Mouse (Mus musculus): ENCODE measurements around the gene Tmc1.

Tmc1 gene

DNA sequence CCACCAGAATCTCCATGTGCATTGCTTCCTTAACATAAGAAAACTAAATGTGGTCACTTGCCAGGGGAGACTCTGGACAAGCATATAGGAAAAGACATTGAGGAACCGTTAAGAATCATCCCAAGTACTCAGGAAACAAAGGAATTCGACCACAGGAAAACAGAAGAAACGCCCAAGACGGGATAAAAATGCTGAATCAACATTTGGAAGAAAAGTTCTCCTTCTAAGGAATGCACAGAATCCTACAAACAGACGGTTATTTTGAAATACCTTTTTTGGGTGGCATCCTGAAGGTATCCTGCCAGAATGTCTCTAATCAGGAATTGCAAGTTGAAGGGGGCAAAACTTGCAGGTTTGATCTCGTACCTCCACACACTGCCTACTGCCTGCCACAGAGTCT lies at the start of gene Tmc1:
Gene Tmc1 (minus strand): TSS at position 329 of the 400 bp plus-strand sequence.
- no peak for DNase-seq (ENCODE audit: low spot score)

DNA sequence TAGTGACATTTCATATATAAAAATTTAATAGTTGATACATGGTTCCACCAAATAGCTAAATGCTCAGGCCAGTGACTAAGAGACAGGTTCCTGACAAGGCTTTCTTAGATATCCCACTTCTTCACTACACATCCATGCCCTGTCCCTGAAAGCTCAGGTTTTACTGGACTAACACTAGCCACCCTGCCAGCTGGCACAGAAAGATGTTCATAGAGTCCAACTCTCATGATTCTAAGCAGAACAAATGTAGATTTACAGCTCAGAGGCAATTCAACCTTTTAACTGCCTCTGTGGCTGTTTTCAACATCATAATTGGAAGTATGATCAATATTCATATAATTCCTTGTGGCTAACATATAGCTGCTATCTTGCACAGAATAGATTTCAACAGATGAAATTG lies 47.5 kb upstream of the Tmc1 start:
- no peak for DNase-seq (ENCODE audit: low spot score)

DNA sequence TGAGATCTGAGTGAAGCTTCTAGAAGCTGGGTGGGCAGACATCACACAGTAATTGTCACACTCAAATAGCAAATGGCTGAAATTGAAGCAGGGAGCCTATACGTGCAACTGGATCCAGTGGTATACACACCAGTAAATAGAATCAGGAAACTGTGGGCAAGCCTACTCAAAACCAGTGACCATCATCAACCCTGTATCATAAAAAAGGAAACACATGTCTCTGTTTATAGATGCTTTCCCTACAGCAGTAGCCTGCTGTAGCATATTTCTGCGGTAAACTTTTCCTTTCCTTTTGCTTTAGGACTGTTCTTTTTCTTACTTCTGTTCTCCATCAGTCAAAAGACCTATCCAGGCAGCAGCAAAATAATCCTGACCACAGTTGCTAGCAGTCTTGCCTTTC lies 25.2 kb upstream of the Tmc1 start:
- DNase-seq (ENCODE audit: low spot score): no peak

DNA sequence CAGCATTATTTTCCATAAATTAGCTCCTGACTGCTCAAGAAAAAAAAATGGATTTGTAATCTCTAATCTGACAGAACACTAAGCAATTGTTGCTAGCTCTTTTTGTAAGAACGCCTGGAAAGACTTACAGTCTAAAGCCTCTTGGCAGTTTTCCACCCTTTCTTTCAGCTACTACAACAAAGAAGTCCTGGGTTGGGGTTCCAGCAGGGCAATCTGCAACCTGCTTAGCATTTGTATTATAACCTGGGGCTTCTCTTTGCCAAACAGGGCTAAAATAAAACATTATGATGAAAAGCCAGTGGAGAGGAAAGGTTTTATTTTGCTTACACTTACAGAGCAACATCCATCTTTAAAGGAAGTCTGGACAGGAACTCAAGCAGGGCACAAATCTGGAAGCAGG lies 24.1 kb upstream of the Tmc1 start:
- no peak for DNase-seq (ENCODE audit: low spot score)

DNA sequence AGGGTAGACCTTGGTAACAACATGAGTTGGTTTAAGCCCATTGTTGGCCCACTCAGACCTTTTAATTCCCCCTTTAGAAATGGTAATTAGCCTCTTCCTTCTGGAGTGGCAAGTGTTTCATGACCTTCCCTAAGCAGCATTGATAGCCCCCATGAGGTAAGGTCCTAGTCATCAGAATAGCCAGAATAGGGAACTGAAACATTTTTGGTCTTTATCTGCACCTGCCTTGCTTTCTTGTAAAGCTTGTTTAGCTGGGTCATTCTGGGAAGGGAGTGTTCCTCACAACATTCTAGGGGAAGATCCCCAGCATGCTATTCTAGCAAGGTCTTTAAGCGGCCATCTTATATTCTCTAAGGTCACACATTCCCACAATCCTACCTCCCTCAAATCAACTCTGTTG lies 17.9 kb upstream of the Tmc1 start:
- DNase-seq (ENCODE audit: low spot score): no peak

DNA sequence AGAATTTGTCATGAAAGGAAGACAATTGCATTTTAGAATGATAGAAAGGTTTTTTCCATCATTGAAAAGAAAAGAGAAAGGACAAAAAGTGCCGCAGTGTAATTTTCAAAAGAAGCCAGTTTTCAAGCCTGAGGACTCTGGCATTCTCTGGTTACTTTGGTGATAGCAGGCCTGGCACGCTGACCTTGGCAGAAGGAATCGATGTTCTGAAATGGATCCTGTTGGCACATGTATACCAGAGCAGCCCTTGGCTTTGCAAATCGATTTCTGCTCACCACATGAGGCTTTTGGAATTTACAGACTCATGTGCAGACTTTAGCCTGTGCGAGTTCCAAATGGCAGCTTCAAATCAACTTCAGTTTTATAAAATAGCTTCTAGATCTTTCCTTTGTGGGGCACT lies 813 bp upstream of the Tmc1 start:
- DNase-seq (ENCODE audit: low spot score): no peak

DNA sequence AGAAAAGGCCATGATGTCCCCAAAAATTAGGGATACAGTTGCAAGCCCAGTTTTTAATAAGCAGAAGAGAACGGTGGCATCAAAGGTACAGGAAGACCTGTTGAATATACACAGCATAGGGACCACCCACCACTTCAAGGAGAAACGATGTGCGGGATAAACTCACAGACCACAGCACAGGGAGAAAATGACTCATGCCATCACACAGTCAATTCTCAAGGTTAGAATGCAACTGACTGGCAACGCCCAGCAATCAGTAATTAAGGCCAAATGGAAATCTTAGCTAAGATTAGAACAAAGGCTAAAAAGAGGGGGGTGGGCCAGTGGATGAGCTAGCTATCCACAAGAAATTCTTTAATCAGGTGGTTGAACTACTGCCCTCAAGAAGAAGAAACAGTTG lies 9.6 kb downstream of the Tmc1 start:
- DNase-seq (ENCODE audit: low spot score): no peak

DNA sequence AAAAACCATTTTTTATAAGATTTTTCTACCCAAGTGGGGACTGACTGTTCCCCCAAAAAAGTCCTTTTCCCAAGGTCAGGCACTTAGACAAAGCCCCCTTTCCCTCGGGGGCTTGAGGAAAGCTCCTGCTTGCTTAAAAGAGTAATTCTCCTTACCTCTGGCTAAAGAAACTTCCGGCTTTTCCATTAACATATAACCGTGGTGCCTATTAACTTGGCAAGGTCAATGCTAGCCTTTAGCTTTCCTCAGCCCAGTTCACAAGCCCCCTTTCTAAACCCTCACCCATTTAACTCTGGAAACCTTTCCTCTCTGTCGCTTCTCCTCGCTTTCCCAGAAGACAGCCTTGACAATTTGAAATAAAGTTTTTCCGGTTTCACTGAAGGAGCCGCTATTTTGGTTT lies 29.7 kb downstream of the Tmc1 start:
- DNase-seq (ENCODE audit: low spot score): no peak

DNA sequence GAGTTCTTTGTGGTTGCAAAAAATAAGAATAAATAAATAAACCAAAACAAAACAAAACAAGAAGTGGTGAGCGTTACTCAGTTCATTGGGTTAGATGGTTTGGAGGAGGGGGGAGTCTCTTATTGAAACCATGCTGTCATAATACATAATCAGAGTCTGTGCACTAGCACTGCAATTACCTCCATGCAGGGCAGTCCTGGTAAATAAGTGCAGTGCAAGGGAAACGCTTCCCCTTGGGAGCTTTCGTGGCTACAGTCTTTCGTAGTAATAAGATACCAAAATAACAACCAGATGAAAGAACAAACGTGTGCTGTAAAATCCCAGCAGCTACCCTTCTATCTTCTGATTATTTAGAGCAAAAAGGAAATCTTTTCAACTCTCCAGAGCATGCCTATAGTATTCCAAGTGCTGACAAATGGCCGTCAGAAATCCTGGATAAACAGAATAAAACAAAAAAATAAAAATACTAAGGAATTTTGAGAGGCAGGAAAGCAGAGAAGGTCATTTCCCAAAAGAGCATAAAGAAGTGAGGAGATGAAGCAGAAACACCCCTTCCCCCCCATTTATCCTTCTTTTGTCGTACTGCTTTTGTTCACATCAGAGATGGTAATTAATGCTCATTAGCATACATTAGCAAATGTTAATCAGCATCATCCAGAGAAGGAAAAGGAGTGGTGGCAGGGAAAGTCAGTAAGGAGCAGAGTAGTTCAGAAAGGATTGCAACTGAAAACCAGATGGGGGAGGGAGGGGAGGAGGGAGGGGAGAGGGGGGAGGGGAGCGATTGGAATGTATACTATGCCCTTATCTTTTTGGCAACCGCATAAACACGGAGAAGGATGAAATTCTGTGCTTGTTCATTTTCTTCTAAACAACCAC lies 30.4 kb downstream of the Tmc1 start:
- no peak for DNase-seq (ENCODE audit: low spot score)

DNA sequence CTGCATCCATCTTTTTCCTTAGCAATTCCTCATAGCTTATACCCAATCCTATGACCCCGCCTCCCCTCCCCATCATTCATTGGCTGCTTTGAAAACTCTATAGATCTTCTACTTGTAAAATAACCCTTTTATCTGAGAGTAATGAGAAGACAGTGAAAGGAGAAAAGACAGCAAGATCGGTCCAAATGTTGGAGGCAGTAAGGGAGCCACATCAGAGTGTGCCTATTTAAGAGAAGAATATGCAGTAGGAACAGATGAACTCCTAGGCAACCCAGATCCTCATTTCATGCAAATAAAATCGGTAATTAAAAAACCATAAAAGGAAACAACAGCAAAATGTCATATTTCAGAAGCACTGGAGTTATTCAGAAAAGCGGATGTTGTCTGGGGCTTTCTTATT lies 35.8 kb downstream of the Tmc1 start:
- DNase-seq (ENCODE audit: low spot score): no peak

DNA sequence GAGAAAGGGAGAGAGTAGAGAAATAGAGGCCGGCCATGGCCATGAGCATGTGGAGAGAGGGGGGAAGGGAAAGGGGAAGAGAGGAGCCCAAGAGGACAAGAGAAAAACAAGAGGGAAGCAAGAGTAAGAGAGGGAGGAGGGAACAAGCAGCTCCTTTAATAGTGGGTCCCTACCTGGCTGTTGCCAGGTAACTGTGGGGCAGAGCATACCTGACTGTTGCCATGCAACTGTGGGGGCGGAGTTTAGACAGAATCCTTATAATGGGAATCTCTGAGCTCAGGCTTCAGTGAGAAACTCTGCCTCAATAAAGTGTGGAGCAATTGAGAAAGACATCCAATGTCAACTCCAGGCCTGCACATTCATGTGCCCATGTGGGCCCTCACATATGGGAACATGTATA lies 38.9 kb downstream of the Tmc1 start:
- no peak for DNase-seq (ENCODE audit: low spot score)

DNA sequence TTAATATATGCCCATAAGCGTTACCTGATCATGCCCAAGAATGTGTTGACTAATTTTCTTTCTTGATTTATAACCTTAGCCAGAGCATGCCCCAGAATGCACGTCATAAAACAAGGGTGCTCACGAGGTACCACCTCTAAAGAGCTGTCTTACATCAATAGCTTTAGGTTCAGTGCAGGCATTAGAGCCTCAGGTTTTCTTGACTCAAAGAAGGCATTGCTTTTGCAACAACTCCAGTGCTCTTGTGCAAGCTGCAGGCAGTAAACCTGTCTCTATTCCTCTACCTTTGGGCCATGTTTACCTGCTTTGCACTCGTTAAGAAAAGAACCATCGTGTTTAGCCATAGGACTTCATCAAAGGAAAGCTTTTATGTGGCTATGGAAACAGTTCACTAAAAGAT lies 43.6 kb downstream of the Tmc1 start:
- no peak for DNase-seq (ENCODE audit: low spot score)

DNA sequence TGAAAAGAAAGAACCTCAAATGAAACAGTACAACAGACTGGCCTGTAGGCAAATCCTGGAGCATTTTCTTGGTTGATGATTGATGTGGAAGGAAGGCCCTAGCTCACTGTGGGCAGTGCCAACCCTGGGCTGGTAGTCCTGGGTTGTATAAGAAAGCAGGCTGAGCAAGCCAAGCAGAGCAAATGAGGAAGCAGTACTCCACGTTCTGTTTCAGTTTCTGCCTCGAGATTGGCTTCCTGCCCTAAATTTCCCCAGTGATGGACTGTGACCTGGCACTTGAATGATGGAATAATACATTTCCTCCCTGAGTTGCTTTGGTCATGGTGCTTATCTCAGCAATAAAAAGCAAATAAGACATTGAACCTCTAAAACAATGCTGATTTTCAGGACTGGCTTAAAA lies 72.8 kb downstream of the Tmc1 start:
- DNase-seq (ENCODE audit: low spot score): no peak

DNA sequence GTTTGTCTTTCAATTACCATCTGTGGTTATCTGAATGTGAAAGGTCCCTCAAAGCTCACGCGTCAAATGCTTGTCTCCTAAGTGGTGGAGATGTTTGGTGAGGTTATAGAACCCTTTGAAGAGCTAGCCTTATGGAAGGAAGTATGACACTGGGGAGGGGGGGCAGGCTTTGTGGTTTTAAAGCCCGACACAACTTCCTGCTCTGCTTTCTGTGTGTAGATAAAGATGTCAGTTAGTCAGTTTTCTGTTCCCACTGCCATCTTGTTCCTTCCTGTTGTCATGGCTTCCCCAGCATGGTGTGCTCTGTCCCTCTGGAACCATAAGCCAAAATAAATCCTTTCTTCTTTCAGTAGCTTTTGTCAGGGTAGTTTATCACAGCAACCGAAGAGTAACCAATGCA lies 78.1 kb downstream of the Tmc1 start:
- no peak for DNase-seq (ENCODE audit: low spot score)

DNA sequence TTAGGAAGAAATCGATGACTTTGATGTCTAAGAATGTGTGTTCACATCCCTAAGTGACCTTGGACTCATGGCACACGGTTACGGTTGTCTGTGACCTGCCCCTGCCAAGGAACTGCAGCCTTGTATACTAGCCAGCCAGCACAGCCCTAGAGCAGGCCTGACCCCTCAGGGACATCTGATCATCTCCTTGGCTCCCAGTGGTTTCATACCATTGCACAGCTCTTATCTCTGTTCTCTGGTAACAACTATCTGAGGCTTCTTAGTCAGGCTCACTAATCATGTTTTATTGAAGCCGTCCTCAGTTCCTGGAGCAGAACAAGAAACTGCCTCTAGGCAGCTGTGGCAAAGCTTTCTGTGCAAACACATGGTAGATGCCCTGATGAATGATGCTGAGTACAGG lies 92.2 kb downstream of the Tmc1 start:
- no peak for DNase-seq (ENCODE audit: low spot score)

DNA sequence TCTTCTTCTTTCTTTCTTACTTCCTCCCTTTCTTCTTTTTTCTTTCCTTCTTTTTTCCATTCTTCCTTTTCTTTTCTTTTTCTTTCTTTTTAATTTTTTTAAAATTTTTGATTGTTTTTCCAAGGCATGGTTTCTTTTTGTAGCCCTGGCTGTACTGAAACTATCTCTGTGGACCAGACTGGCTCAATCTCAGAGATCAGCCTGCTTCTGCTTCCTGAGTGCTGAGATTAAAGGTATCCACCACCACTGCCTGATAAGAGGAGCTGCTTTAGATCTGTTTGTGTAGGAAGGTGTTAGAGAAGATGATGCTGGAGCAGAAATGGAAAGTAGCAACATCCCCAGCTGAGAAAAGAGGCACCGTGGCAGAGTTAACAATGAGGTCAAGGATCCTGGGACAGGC lies 93.7 kb downstream of the Tmc1 start:
- no peak for DNase-seq (ENCODE audit: low spot score)

DNA sequence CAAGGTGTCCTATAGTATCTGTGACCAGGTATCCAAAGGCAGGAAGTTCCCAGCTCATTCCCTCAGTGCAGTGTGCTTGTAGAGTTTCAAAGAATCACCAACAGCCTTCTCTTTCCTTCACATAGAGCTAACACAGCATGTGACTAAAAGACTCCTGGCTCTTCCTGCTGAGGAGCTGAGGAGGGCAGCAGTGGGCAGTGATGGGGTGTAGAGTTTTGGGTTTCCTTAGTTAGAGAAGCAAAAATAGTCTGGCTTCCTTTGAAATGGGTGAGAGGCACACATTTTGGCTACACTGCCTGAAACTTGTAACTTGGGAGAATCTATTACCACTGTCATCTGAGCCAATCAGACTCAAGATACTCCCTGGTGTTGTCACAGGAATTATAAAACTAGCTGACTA lies 96.2 kb downstream of the Tmc1 start:
- no peak for DNase-seq (ENCODE audit: low spot score)

DNA sequence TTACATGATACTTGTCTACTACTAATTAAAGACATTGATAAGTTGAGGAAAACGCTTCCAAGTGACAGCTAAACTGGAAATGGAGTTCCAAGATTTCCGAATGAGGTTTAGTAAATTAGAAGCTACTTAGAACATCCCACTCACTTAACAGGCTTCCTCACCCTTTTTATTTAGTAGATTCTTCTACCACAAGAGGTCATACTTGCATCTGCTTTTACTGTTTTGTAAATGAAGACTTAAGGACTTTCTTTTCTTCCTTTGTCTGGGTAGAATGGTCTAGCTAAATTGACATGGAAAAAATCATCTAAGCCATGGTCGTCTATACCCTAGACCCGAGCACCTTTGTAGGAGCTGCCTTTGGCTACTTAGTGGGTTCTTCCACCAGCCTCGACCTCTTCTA lies 105.1 kb downstream of the Tmc1 start:
- no peak for DNase-seq (ENCODE audit: low spot score)

DNA sequence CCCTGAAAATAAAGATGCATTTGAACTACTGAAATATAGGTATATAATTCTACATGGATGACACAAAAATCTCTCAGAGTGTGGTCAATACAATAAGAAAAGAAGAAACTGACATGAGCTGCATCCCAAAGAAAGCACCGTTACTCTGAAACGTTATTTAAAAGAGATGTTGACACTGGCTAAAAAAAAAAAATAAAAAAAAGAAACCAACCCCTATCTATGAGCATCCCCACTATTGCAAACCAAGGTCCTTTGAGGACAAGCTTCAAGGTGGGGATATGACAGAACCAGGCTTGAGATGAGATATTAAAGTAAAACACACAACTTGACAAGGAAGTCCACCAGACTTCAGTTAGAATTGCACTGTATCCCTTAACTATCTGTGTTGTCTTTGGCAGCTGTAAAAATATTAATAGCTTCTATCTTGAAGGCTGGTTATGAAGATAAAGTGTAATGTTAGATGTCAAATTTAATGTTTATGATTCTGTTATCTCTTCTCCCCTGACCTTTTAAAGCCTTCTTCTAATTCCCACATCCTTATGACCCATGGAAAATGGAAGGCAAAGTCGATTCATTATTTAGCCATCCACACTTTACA lies 106.4 kb downstream of the Tmc1 start:
- DNase-seq (ENCODE audit: low spot score): no peak

DNA sequence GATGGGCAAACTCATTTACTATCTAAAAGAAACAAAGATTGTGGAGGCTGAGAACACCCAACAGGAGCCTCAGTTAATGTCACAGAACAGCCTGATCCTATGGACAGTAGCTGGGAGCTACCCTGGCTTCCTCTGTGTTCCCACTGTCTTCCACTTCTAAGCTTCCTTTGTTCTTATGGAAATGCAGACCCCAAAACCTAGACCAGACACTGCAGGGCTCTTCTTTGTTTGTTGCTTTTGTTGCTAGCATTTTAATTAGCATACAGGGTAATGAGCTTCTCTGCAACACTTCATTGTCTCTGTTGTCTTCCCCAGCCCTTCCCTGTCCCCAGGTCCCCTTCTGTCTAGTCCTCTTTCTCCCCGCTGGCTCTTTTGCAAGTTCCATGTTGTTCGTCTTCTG lies 116.6 kb downstream of the Tmc1 start:
- no peak for DNase-seq (ENCODE audit: low spot score)

DNA sequence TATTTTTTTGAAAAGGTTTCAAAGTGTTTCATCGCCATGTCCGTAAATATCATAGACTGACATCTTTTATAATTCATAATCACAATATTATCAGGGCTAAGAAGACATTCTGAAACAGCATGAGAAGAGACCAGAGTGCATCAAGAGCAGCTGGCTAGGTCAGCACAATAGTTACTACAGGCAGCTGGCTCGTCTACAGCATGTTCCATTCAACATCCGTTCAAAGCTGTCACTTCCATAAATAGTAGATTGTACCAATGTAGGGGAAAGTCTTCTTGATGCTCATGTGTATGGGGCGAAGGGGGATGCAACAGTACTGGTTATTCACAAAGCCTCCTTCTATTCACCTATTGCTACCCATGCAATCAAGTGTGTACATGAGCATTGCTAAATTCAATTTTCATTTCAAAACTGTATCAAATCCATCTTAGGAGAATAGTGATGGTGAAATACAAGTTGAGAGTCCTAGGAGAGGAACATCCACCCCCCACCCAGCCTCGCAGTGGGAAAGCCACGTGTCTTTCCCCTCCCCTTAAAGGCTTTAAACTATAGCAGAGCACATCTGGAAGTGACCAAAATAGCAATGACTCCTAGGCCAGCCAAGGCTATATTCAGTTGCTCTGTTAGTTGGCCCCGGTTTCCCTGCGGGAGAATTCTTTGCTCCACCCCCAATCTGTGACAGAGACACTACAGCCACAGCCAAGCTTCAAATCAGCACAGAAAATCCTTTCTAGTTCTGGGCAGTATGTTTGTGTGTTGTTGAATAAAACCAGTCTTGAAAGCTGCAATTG lies 117.8 kb downstream of the Tmc1 start:
- DNase-seq (ENCODE audit: low spot score): no peak

DNA sequence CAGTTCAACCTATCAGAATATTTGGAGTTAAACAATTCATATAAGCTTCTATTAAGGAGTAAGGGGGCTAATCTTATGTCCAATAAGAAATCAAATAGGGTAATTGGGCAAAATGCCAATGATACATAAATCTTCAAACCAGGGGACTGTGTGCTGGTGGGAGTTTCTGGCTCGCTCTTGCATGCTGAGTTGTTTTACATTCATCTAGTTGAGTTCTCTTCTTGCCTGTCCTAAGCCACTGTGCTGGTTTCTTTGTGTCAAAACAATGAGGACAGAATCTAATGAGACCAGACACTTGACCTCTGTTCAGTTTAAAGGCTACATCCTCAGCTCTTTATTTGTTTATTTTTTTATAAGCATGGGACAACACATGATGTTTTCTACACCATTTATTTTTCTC lies 119.1 kb downstream of the Tmc1 start:
- no peak for DNase-seq (ENCODE audit: low spot score)

DNA sequence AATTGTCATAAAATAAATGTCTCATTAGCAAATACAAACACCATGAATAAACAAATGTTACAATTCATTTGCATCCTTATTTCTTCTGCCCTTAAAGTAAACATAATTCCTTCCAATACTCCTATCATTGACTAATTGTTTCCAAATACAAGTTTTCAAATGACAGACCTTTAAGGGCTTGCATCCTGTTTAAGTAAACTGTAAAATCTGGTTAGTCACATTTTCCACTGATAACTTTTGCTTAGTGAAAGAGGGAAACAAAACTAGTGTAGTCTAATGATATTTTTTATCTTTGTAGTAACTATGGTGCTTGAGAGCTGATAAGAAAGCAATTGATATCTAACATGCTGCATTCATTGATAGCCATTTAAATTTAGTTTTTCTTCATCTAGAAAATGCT lies 154.5 kb downstream of the Tmc1 start:
- no peak for DNase-seq (ENCODE audit: low spot score)

All from ovary, postnatal 14 days (tissue).